Mouse (Mus musculus): ENCODE results near the gene Anapc2.

The Anapc2 gene

DNA sequence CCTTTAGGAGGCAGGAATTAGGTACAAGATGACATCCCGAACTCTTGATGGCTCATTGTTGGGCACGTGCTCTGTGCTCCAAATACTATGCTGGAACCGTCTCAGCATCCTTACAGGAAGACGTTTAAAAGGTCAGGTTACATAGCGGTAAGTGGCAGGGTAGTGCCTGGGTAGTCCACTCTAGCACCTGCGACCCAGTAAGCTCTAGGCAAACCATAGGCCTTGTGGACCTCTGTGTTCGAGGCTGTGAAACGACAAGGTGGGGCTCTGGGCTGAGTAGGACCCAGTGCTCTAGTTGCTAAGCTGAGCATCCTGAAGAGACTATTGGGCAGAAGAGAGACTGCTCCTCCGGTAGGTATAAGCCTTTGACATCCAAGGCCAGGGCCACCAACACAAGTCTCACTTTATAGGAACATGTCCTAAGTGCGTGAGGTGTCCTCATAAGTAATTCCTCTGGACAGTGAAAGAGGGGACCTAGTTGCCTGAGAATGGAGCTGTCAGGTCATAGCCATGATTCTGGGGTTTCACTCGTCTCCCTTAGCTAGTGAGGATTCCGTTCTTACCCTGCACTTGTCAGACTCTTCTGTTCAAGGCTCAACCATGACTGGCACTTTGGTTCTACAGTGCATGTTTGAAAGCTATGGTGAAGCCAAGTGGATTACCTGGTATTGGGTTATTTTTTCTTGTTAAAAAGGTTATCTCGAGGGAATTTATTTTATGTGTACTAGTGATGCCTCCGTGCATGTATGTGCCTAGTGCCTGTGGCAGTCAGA, 33.5 kb downstream of the Anapc2 start:
- no peak for DNase-seq

DNA sequence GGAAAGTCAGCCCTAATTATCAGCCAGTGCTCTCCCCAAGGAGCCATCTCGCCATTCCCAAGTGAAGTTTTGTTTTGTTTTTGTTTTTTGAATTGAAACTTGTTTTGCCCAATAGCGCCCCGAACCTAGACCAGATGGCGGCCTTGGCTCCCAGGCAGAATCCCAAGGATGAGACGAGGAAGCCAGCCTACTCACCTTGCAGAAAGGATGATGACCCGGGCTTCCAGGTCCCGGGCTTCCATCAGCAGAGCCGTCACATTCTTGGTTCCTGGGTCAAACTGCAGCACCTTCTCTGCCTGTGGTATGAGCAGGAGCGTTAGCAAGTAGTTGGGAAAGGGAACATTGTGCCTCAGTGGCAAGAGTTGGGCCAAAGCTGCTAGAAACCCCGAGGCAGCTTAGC, 37.9 kb downstream of the Anapc2 start:
- no peak for DNase-seq

DNA sequence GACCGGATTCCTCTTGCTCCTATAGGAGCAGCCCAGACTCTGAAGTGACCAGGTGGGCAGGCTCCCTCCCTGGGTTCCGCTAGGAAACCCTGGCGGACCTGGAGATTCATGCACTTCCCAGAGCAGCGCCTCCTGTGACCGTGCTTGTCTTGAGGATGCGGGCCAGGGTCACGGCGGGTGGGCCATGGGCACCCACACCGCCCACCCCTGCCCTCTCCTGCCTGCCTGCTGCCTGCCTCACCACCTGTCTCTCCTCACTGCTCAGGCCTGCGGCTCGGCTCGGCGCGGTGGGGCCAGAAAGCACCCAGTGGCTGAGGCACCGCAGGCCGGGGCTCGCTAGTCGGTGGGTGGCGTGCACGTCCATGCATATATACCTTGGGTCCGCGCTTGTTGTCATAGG, 38.7 kb downstream of the Anapc2 start:
- no peak for DNase-seq

DNA sequence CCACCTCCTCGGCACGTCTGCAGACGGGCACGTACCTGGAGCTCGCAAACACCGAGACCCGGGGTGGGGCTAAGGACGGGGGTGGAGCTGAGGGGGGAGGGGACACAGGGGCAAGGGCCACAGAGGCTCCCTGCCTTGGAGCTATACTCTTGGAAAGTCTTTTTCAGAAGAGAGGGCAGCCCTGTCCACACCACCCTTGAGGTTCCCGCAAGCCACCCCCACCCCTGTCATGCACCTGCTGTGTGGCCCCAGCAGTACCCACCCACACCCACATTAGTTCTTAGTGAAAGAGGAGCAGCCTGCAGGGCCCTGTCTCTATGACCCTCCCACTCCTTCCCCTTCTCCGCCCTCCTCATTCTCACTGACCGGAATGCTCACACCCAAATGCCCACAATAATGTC, 39.2 kb downstream of the Anapc2 start:
- no peak for DNase-seq

DNA sequence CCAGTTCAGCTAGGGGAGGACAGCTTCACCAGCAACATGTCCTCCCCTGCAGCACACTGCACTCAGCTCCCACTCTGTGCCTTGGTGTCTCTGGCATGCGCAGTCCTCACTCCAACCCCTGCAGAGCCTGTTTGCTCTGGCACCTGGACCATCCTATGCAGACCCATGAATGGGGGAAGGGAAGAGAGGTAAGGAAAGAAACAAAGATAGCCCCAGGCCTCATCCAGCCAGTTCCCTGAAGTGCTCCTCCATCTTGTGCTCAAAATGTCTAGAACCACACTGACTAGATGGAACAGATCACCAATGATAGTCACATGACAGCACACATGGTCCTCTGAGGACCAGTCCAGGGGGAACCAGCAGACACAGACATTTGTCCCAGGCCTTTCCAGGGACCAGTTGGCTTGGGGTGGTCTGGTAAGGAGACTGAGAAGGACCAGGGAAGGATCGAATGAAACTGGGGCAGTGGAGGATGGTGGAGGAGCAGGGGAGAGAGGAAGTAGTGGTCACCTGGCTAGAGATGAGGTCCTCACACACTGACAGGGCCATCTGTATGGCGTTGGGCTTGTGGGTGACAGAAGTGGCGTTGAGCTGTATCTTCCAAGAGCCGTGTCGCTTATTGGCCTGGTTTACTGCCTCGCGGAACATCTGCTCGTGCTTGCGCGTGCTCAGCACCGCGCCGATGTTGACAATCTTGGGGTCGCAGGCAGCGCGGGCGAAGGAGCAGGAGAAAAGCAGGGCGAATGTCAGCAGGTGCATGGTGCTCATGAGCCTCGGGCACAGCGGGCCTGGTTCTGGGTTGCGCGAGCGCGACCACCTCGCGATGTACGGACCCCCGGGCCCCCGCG, 46.1 kb downstream of the Anapc2 start:
- peak; percentile 74 for DNase-seq

DNA sequence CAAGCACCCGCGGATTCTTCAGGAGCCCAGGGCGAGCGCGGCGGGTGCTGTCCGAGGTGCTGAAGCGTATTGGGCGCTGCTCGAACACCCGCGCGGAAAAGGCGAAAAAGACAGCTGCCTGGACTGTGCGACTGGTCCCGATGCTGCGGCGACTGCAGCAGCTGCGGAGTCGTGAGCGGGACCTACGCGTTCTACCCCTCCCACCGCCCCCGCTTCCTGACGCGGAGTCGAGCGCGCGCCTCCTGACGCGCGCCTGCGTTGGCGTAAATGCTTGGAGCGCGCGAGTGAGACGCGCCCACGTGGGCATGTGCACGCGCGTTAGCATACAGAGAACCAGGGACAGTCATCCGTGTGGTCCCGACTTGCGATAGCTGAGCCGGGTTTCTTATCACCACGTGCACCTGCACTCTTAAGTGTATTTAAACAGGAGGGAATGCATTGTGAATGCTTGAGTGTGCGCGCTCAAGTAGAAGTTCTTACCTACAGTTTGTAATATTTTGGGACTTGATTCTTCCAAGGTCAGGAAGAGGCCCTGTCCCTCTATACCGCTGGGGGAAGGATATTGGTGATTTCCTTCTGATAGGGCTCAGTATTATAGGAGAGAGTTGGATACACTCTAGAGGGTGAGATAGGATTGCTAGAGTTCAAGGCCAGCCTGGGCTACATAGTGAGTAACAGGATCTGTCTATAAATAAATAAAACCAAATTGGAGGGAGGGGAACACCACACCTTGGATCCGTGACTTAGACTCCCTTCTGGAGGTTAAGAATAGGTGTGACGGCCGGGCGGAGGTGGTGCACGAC, 46.9 kb downstream of the Anapc2 start, which contains the start of gene Grin1:
Gene Grin1 (minus strand): TSS at position 217 of the 803 bp plus-strand sequence.
- DNase-seq: peak; percentile 93

DNA sequence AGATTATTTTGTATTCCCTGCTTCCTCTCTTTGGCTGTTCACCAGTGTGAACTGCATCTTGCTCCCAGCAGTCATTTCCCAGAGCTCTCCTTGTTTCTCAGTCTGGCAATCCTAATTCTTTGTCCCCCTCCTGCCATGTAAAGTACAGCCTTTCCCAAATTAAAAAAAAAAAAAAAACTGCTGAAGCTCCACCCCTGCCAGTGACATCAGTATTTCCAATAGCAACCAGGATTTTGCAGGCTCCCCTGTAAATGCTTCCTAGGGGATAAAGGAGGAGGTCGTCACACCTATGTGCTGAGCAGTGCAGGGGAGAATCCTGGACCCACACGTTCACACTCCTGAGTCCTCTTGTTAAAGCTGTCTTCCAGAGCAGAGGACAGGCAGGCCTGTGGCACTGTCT, 47.8 kb downstream of the Anapc2 start:
- no peak for DNase-seq

DNA sequence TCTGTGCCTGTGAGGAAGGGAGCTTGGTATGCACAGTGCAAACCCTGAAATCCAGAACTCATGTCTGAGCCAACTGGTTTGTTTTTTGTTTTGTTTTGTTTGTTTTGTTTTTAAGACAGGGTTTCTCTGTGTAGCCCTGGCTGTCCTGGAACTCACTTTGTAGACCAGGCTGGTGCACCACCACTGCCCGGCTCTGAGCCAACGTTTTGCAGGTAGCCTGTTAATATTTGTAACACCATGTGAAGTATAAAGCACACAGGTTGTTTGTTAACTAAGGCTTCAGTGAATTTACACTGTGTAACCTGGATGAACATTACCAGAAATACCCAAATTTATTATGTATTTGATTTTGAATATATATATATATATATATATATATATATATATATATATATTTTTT, 53.8 kb downstream of the Anapc2 start:
- no peak for DNase-seq

DNA sequence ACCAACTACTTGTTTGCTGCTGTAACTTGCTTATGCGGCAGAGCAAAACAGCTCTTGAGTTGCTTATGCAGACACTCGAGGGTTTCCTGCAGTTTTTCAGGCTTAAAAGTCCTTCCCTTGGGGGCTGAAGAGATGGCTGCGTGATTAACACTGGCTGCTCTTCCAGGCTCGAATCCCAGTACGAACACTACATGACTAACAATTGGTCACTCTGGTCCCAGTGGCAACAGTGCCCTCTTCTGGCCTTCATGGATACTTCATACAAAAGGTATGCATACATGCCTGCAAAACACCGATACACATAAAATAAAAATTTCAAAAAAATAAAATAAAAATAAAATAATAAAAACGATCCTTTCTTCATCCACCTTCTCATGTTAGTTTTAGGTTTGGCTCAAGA, 56.2 kb downstream of the Anapc2 start:
- no peak for DNase-seq

DNA sequence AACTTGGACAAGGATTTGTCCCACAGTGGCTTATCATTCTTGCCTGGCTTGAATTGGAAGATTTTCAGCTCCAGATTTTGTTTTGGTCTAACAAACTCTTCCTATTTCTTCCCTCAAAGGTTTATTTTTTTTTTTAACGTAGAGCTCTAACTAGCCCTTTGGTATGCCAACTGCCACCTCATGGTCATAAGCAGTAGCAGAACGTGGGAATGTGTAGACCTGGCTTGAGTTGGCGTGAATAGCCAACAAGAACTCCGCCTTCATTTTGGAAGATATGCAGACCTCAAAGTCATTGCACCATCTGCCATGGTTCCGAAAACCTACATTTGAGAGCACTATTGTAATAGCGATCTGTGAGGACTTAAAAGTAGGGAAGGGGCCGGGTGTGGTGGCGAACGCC, 59.2 kb downstream of the Anapc2 start:
- no peak for DNase-seq

DNA sequence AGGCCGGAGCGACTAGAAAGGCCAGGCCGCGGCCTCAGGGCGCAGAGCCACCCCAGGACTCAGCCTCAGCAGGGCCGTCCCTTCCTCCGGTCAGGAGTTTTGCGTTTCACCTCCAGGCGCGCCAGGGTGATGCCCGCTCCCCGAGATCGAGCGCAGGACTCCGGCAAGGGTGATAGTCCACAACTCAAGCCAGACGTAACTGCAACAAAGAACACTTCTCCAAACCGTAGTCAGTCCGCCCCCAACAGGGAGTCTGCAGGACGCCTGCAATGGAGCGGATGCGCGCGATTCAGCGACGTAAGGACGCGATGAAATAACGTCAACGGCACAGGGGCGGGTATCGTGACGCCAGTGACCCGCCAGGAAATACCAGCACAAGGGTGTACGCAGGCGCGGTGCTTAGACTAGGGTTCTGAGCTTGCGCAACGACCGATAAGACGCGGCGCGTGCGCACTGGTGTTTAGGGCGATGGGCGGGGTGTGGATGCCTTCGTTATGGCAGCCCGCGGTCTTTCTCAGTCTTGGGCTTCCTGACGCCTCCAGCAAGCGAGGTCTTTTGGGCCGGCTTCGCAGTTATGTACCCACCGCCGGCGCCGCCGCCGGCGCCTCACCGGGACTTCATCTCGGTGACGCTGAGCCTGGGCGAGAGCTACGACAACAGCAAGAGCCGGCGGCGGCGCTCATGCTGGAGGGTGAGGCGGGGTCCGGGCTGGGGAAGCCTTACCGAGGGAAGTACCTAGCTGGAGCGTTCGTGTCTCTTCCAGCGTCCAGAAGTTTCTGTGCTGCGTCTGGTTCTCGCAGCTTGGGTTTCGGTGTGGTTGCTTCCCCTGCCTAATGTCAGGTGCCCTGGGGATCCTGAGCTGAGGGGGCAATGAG, 60.2 kb downstream of the Anapc2 start, which contains the start of gene Man1b1:
Gene Man1b1 (plus strand): TSS at position 53 of the 875 bp plus-strand sequence.
- peak; percentile 99 for DNase-seq

DNA sequence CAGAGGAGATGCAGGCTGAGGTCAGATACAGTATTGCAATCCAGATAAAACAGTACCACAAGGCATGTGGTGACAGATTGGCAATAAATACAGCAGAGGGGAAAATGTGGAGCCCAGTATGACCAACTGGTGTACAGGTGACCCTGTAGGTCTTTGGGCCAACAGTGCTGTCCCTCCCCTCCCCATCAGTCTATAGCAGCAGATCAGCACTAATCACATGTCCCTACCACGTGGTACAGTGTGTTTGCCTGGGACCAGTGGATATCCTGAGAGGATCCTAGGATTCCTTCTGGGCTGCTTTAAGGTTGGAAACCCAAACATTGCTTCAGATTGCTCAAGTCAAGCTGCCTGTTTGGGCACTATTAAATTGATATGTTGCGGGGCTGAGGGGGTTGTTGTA, 61.3 kb downstream of the Anapc2 start:
- DNase-seq: no peak
